Mouse (Mus musculus): ENCODE data around the gene Adamts17.

- no peak for TF ChIP-seq CTCF (IDR thresholded peaks at IDR 0.05; ENCODE audit: low read depth, low read length)
- TF ChIP-seq TAL1 (conservative IDR thresholded peaks at IDR 0.05; ENCODE audit: low read depth, low read length): no peak
- TF ChIP-seq POLR2AphosphoS5 (IDR thresholded peaks at IDR 0.05; ENCODE audit: insufficient replicate concordance, low read depth, low read length): no peak
- TF ChIP-seq GATA1 (IDR thresholded peaks at IDR 0.05; ENCODE audit: borderline replicate concordance, low read length): no peak
Observed at GRCm38 (mm10) chr7:66812737-66813136, 26.8 kb upstream of the Adamts17 start.
